Mouse (Mus musculus) Muller cell, postnatal 12 days (primary cell): ENCODE results near the gene Zkscan17.

ENCODE experiments used
- DNase-seq: peaks from one replicate; pipeline ENCODE4 v3.0.0-alpha.2; 2015; ENCODE audit errors: inconsistent ontology term

Zkscan17 gene

GRCm38 (mm10) chr11:59518226-59518625 is 8.3 kb downstream of the Zkscan17 start:
- DNase-seq: no peak

- DNase-seq: no peak
Measured at GRCm38 (mm10) chr11:59517441-59517840, 9.1 kb downstream of the Zkscan17 start.

- DNase-seq: no peak
Measured at GRCm38 (mm10) chr11:59514789-59515188, 11.8 kb downstream of the Zkscan17 start.

- DNase-seq: no peak
Measured at GRCm38 (mm10) chr11:59514381-59514780, 12.2 kb downstream of the Zkscan17 start.

GRCm38 (mm10) chr11:59513556-59513955 is 13.0 kb downstream of the Zkscan17 start:
- DNase-seq: no peak

GRCm38 (mm10) chr11:59512733-59513132 is 13.8 kb downstream of the Zkscan17 start:
- no peak for DNase-seq

- DNase-seq: no peak
Measured at GRCm38 (mm10) chr11:59511558-59511957, 15.0 kb downstream of the Zkscan17 start.

GRCm38 (mm10) chr11:59506713-59507074 is 19.9 kb downstream of the Zkscan17 start:
- no peak for DNase-seq

GRCm38 (mm10) chr11:59505839-59506712 is 20.5 kb downstream of the Zkscan17 start:
- DNase-seq: peak; percentile 98

- DNase-seq: peak; percentile 87
Measured at GRCm38 (mm10) chr11:59505351-59505838, 21.2 kb downstream of the Zkscan17 start.

GRCm38 (mm10) chr11:59501978-59502700 is 24.4 kb downstream of the Zkscan17 start:
- no peak for DNase-seq

GRCm38 (mm10) chr11:59497747-59498146 is 28.8 kb downstream of the Zkscan17 start:
- no peak for DNase-seq

- no peak for DNase-seq
Measured at GRCm38 (mm10) chr11:59496672-59497310, 29.8 kb downstream of the Zkscan17 start.

- DNase-seq: no peak
Measured at GRCm38 (mm10) chr11:59486222-59486621, 40.3 kb downstream of the Zkscan17 start.

GRCm38 (mm10) chr11:59485641-59486040 is 40.9 kb downstream of the Zkscan17 start:
- no peak for DNase-seq

GRCm38 (mm10) chr11:59483212-59483611 is 43.3 kb downstream of the Zkscan17 start:
- peak; percentile 69 for DNase-seq

- DNase-seq: no peak
Measured at GRCm38 (mm10) chr11:59477240-59477639, 49.3 kb downstream of the Zkscan17 start.

GRCm38 (mm10) chr11:59472326-59472677 is 54.2 kb downstream of the Zkscan17 start, which contains the start of gene Zfp867:
Gene Zfp867 (minus strand): TSS chr11:59472474.
- DNase-seq: peak; percentile 98

- no peak for DNase-seq
Measured at GRCm38 (mm10) chr11:59471413-59472325, 54.9 kb downstream of the Zkscan17 start.

GRCm38 (mm10) chr11:59460459-59460858 is 66.1 kb downstream of the Zkscan17 start:
- DNase-seq: no peak

GRCm38 (mm10) chr11:59458973-59459372 is 67.6 kb downstream of the Zkscan17 start:
- DNase-seq: peak; percentile 99
